In the genomic region with DNA sequence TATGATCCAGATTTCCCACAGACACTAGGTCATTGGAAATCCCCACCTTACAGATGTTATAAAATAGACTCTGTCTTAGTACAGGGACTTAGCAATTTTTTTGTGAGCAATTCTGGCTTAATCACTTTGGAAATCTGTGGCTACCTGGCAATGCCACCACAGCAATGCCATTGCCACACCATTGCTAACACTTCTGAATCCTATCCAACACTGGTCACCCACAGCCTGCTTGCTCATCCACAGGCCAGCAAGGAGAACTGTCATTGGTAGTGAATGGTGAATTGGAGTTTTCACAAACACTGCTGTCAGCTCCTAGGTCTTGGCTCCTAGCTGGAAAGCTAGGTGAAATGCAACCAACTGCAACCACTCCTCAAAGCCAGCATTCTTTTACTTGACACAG, we compare ENCODE assay signal across 11 mouse cellular contexts. TPM values are rescaled to one million over a fixed set of nuclear protein-coding genes. Genes with fewer than 3 reads are reported as not detected.
DNase-seq lines count a peak whose midpoint lies in the region; ATAC-seq and TF ChIP-seq lines count a peak whose summit lies in the region.
"Had no signal": no experiment of that assay in that cellular context is flagged by ENCODE, and none has a peak within 500 bp of the region (broad histone marks: within the 10 kb centered on the region; RNA-seq: fewer than 3 reads in every experiment).

No protein-coding gene starts in this region.

- no peak for TF ChIP-seq POLR2A in embryonic fibroblast, embryonic 13.5 days (IDR thresholded peaks at IDR 0.05; ENCODE audit: low read depth, low read length)

- no peak for TF ChIP-seq CTCF in kidney, postnatal 0 days (IDR thresholded peaks at IDR 0.05; ENCODE audit: low read depth)
- TF ChIP-seq CTCF in embryonic fibroblast, embryonic 13.5 days (IDR thresholded peaks at IDR 0.05; ENCODE audit: borderline replicate concordance, insufficient read depth, low read length) = no peak

- H3K27me3 ChIP-seq in kidney, postnatal 0 days (ENCODE audit: insufficient read depth, low read length) = no peaks in the 10 kb centered on the region
- no peaks in the 10 kb centered on the region for H3K27me3 ChIP-seq in liver, embryonic 15.5 days

- H3K4me2 ChIP-seq in kidney, postnatal 0 days (ENCODE audit: low read length) = no peak overlapping the region
- no peak overlapping the region for H3K4me2 ChIP-seq in liver, embryonic 15.5 days
- H3K4me2 ChIP-seq: hindbrain, embryonic 14.5 days had no signal

- no peak for DNase-seq in kidney, postnatal 0 days (ENCODE audit: low spot score)
- DNase-seq in kidney, postnatal 36 days = no peak
- DNase-seq in adipocyte (ENCODE audit: low spot score) = peak; percentile 78
- DNase-seq in retina, embryonic 14.5 days (ENCODE audit: low spot score) = no peak
- DNase-seq in frontal cortex, postnatal 36 days (ENCODE audit: low spot score in 2 of 2) = no peak
- DNase-seq: left cerebral cortex, postnatal 4 days had no signal

- no peaks in the 10 kb centered on the region for H3K9me3 ChIP-seq in kidney, postnatal 0 days (replicated peaks; ENCODE audit: low read length)
- H3K9me3 ChIP-seq in liver, embryonic 15.5 days (replicated peaks) = no peaks in the 10 kb centered on the region
- H3K9me3 ChIP-seq: G1E had no signal

- peak overlapping the region; percentile 93 for H3K27ac ChIP-seq in kidney, postnatal 0 days
- peak overlapping the region; percentile 22; the same call in 1 of the 2 replicates for H3K27ac ChIP-seq in embryonic fibroblast, embryonic 13.5 days (ENCODE audit: insufficient read depth, low read length)
- peak overlapping the region; percentile 51 for H3K27ac ChIP-seq in liver, embryonic 15.5 days (replicated peaks)
- H3K27ac ChIP-seq: hindbrain, embryonic 14.5 days had no signal

- H3K4me3 ChIP-seq in kidney, postnatal 0 days (replicated peaks; ENCODE audit: low read depth, low read length) = no peak overlapping the region
- H3K4me3 ChIP-seq in embryonic fibroblast, embryonic 13.5 days (ENCODE audit: insufficient read depth, low read length) = no peak overlapping the region
- no peak overlapping the region for H3K4me3 ChIP-seq in liver, embryonic 15.5 days (replicated peaks)

- peaks cover 36% of the 10 kb centered on the region for H3K4me1 ChIP-seq in kidney, postnatal 0 days (replicated peaks; ENCODE audit: insufficient read depth, low read length)
- H3K4me1 ChIP-seq in embryonic fibroblast, embryonic 13.5 days (ENCODE audit: control insufficient read depth, insufficient read depth, low read length) = peaks cover 16% of the 10 kb centered on the region
- peaks cover 84% of the 10 kb centered on the region for H3K4me1 ChIP-seq in liver, embryonic 15.5 days (replicated peaks)

- no peak overlapping the region for H3K9ac ChIP-seq in kidney, postnatal 0 days (ENCODE audit: low read depth, low read length)
- H3K9ac ChIP-seq in liver, embryonic 15.5 days = no peak overlapping the region
- H3K9ac ChIP-seq: hindbrain, embryonic 14.5 days had no signal

- no peaks in the 10 kb centered on the region for H3K36me3 ChIP-seq in kidney, postnatal 0 days (ENCODE audit: insufficient read depth, low read length)
- peaks cover 8% of the 10 kb centered on the region for H3K36me3 ChIP-seq in liver, embryonic 15.5 days (replicated peaks)

- no peak for ATAC-seq in kidney, postnatal 0 days (replicated peaks; ENCODE audit: low FRiP score, low read depth)
- no peak for ATAC-seq in liver, embryonic 15.5 days (ENCODE audit: insufficient read depth)
- ATAC-seq: forebrain, embryonic 16.5 days had no signal

RNA-seq across cellular contexts. Expression of gene Emilin1, which starts 2.7 kb away (rescaled TPM):
- 204 and 226 TPM in 2 replicates for polyA plus RNA-seq in kidney, postnatal 0 days (2015; fragmentation: Nextera tagmentation; extraction: Ambion mirVana)
- polyA plus RNA-seq in embryonic fibroblast, embryonic 13.5 days (2011; ENCODE audit: insufficient read length, low read depth, missing spikeins) = 85.9 and 98.0 TPM in 2 replicates
- polyA plus RNA-seq in liver, embryonic 15.5 days (2015; fragmentation: Nextera tagmentation; extraction: Ambion mirVana) = 37.6 and 46.8 TPM in 2 replicates

RNA-seq across cellular contexts. Expression of gene Ost4, which starts 2.9 kb away (rescaled TPM):
- 466 and 517 TPM in 2 replicates for polyA plus RNA-seq in kidney, postnatal 0 days (2015; fragmentation: Nextera tagmentation; extraction: Ambion mirVana)
- 335 and 354 TPM in 2 replicates for polyA plus RNA-seq in embryonic fibroblast, embryonic 13.5 days (2011; ENCODE audit: insufficient read length, low read depth, missing spikeins)
- 312 and 329 TPM in 2 replicates for polyA plus RNA-seq in liver, embryonic 15.5 days (2015; fragmentation: Nextera tagmentation; extraction: Ambion mirVana)

RNA-seq across cellular contexts. Expression of gene Khk, which starts 10.8 kb away (rescaled TPM):
- polyA plus RNA-seq in kidney, postnatal 0 days (2015; fragmentation: Nextera tagmentation; extraction: Ambion mirVana) = 68.9 and 70.6 TPM in 2 replicates
- polyA plus RNA-seq in embryonic fibroblast, embryonic 13.5 days (2011; ENCODE audit: insufficient read length, low read depth, missing spikeins) = 11.4 and 12.4 TPM in 2 replicates
- 33.1 and 35.9 TPM in 2 replicates for polyA plus RNA-seq in liver, embryonic 15.5 days (2015; fragmentation: Nextera tagmentation; extraction: Ambion mirVana)

RNA-seq across cellular contexts. Expression of gene Agbl5, which starts 22.0 kb away (rescaled TPM):
- polyA plus RNA-seq in kidney, postnatal 0 days (2015; fragmentation: Nextera tagmentation; extraction: Ambion mirVana) = 17.3 and 17.5 TPM in 2 replicates
- 7.2 and 17.0 TPM in 2 replicates for polyA plus RNA-seq in embryonic fibroblast, embryonic 13.5 days (2011; ENCODE audit: insufficient read length, low read depth, missing spikeins)
- 4.8 and 5.7 TPM in 2 replicates for polyA plus RNA-seq in liver, embryonic 15.5 days (2015; fragmentation: Nextera tagmentation; extraction: Ambion mirVana)

RNA-seq across cellular contexts. Expression of gene Cgref1, which starts 34.9 kb away (rescaled TPM):
- polyA plus RNA-seq in kidney, postnatal 0 days (2015; fragmentation: Nextera tagmentation; extraction: Ambion mirVana) = 47.4 and 52.2 TPM in 2 replicates
- 14.4 and 16.9 TPM in 2 replicates for polyA plus RNA-seq in embryonic fibroblast, embryonic 13.5 days (2011; ENCODE audit: insufficient read length, low read depth, missing spikeins)
- polyA plus RNA-seq in liver, embryonic 15.5 days (2015; fragmentation: Nextera tagmentation; extraction: Ambion mirVana) = 4.0 and 4.5 TPM in 2 replicates
- polyA plus RNA-seq: G1E had no signal

Comparison
In these comparisons a context has a peak if more than half of its experiments do, and no peak if none do; other contexts are left out.
1. H3K27ac ChIP-seq: peak in every context shown above with its lines; median percentile 93 in kidney, postnatal 0 days; 51 in liver, embryonic 15.5 days; 22 in embryonic fibroblast, embryonic 13.5 days.